Mouse (Mus musculus): ENCODE results near the gene Mcm9.
"Not testable (repeated sequence)": the region's sequence is repeated elsewhere in the genome, so short reads cannot be mapped to it uniquely, and the experiment has no call there.

Gene Mcm9

GRCm38 (mm10) chr10:53630339-53630738 lies at the start of gene Mcm9:
TSS of gene Mcm9 (minus strand) at chr10:53630439.
- DNase-seq (ENCODE audit: low spot score): not testable (repeated sequence)

GRCm38 (mm10) chr10:53661788-53662187 lies 31.5 kb upstream of the Mcm9 start:
- no peak for DNase-seq (ENCODE audit: low spot score)

- DNase-seq (ENCODE audit: low spot score): not testable (repeated sequence)
Measured at GRCm38 (mm10) chr10:53654239-53654638, 24.0 kb upstream of the Mcm9 start.

- DNase-seq (ENCODE audit: low spot score): no peak
Measured at GRCm38 (mm10) chr10:53650683-53651082, 20.4 kb upstream of the Mcm9 start.

- DNase-seq (ENCODE audit: low spot score): peak; percentile 10
Measured at GRCm38 (mm10) chr10:53641507-53641906, 11.3 kb upstream of the Mcm9 start.

DNA sequence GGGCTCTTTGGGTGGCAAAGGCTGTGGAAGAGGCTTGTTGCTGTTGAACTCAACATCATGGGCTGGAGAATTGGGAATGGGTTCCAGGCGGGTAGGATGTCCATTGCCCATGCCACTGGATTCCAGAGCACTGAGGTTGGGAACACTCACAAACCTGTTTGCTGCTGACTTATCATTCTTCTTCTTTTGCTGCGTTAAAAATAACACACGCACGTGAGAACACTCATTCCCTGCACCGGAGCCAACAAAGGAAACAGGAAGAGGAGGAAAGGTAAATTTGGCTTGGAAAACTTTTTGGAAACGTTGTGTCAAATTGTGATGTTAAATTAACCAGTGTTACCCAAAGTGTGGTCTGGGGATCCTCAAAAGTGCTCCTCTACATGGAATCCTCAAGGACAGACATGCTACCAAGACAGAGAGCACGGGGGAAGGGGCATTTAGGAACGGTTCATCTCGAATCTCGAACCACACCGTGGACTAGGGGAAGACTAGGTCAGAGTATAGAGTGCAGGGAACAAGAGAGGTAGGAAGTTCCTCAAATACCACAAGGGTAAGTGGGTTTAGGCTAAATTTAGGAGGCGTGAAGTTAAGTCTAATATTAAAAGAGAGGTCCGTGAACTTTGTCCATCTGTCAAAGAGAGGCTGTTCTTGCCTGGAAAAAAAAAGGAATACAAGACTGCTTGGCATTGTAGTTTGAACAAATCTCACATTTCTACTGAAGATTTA lies 5.2 kb upstream of the Mcm9 start:
- DNase-seq (ENCODE audit: low spot score): no peak

GRCm38 (mm10) chr10:53634160-53634559 lies 3.9 kb upstream of the Mcm9 start:
- DNase-seq (ENCODE audit: low spot score): no peak

DNA sequence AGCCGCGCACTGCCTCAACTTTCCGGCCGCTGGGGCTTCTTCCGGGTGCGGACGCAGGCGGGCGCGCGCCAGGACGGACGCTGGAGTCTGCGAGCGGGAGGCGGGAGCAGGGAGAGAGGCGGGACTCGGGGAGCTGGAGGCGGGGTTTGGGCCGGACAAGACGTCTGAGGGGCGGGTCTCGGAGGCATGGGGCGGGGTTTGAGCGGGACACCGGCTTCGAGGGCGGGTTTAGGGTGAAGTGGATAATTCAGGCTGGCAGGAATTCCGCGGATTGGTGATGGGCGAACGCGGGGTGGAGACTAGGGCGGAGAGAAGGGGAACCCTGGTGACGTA lies 355 bp downstream of the Mcm9 start:
- peak; percentile 91 for DNase-seq (ENCODE audit: low spot score)

DNA sequence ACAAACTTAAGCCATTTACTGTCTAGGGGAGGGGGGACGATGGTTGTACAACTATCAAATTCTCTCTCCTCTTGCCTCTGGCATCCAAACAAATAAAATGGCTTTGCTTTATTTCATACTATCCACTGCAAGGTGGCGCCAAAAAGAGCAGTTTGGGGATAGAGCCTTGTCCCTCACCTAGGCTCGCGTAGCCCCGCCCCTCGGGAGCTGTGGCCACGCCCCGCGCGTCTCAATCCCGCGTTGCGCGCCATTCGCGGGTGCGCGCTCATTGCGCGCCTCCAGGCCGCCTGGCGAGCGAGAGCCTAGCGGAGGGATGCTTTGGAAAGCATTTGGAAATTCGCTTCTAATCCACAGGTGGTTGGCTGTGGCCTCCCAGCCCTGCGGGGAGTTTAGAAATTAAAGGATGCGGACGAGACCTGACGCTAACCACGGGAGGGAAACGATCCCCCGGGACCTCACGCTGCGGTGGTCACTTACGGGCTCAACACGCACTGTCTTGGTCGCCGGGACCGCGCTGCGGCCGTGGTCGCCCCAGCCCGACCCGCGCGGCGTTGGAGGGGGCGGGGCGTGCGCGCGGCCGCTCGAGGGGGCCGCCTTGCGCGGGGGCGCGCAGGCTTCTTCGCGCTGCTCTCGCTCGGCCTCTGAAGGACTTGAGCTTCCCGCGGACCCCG lies 857 bp downstream of the Mcm9 start:
- peak; percentile 93 for DNase-seq (ENCODE audit: low spot score)

- no peak for DNase-seq (ENCODE audit: low spot score)
Measured at GRCm38 (mm10) chr10:53615850-53616616, 14.2 kb downstream of the Mcm9 start.

- no peak for DNase-seq (ENCODE audit: low spot score)
Measured at GRCm38 (mm10) chr10:53613955-53614354, 16.3 kb downstream of the Mcm9 start.

- no peak for DNase-seq (ENCODE audit: low spot score)
Measured at GRCm38 (mm10) chr10:53612172-53612571, 18.1 kb downstream of the Mcm9 start.

DNA sequence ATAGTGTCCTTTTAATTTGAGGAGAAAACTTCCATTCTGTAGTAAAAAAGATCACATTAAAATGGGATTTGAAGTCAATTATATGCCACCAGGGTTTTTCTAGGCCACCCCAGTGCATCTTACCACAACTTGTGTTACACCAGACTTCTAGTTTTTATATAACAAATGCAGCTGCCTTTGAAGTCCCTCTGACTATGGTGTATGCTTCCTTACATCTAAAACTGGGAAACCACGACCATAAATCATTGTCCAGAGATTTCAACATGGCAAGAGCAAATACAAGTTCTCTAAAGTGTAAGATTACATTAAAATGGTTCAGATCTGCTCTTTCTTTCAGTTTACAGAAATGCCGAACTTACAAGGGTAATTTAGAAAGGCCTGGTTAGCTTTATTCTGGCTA lies 22.0 kb downstream of the Mcm9 start:
- DNase-seq (ENCODE audit: low spot score): no peak

DNA sequence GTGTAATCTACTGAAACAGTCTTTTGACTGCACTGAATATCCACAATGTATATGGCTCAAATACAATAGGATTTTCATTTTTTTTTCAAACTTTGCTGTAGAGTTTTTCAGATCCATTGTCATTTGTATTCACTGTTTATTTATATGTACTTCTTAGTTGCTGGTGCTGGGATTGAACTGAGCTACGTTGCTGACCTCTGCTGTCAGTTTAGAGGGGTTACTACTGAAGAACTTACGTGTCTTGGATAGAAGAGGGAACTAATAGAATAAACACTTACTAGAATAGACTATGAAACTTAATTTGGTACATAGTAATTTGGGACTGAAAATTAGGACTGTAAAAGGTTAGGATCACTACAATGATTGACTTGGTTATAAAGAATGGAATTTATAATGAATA lies 24.9 kb downstream of the Mcm9 start:
- DNase-seq (ENCODE audit: low spot score): no peak

- DNase-seq (ENCODE audit: low spot score): peak; percentile 8
Measured at GRCm38 (mm10) chr10:53598821-53599220, 31.4 kb downstream of the Mcm9 start.

DNA sequence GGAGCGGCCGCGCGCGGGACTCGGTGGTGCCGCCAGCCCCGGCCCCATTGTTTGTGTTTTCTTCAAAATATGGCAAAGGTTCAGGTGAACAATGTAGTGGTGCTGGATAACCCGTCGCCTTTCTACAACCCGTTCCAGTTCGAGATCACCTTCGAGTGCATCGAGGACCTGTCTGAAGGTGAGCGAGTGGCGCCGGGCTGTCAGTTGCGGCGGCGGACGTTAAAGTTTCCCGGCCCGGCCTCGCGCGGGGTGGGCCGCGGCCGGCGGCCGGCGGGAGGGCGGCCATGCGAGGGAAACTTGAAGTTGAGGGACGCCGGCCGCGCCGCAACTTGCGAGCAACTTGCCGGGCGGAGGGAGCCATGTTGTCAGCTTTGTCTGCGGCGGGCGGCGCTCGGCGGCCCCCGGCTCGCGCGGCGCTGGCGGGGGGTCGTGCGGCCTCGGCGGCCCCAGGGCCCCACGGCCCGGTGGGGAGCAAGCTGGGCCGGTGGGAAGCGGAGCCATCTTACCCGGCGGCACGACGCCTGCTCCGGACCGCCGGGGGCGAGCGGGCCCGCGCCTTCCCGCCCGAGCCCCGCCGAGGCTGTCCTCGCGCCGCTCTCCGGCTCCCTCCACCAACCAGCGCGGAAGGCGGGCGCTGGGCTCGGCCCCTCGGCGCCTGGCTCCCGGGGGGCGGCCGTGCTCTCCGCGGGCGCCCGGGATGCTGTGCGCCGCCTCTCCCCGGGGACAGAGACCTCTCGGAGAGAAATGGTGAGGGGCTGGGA lies 32.9 kb downstream of the Mcm9 start:
- peak; percentile 47 for DNase-seq (ENCODE audit: low spot score)

DNA sequence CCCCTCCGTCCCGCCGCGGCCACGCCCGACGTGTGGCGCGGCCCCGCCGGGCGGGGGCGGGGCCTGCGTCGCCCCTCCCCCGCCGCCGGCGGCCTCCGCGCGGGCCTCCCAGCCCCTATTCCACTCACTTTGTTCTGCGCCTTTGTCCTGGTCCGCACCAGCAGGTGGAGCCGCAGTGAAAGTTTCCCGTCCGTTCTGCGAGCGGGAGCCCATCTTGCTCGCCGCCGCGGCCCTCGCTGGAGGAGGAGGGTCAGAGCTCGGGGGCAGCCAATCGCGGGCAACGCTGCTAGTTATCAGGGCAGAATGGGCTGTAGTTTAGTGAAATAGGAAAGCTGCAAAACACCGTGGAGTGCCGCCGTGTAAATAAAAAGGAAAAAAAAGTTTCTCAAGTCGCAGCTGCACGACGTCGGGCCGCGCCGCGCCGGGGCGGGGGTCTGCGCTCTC lies 33.5 kb downstream of the Mcm9 start, which contains the start of gene Asf1a:
Gene Asf1a (plus strand): TSS at position 81 of the 444 bp plus-strand sequence.
- peak; percentile 96 for DNase-seq (ENCODE audit: low spot score)

DNA sequence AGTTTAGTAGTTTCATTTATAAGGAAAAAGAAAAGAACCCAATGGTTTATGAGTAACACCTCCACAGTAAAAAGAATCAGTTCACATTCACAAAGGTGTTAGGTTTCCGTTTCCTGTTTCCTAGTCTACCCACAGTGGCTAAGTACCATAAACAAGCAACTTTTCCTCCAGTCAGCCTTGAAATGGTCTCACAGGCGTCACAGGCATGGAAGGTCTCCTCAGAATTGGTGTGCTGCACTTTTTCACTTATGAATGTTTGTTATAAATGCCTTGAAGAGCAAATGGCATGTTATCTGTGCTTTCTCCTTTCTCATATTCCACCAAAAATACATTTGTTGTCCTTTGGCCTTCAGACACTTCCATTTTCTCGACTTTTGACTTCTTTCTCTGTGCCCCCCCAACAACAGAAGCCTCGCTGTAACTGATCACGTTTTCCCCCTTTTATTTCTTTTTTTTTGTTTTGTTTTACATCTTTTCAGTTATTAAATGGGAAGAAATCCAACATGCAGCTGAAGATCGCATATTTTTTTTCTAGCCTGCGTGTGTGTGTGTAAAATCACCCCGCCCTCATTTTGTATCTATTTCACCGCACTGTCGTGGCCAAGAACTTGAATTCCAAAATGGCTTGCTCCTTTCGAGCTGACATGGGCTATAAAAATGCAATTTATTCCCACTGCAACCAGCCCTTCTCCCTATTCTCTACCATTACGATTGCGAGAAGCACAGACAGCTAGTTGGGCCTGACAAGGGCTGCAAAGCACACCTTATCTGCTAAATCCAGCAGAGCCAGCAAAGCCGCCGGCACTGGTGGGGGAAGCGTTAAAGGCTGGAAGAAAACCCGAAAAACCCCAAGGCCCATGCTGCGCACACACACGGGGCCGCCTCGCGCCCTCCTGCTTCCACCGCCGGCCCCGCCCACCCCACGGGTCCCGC lies 34.2 kb downstream of the Mcm9 start:
- peak; percentile 54 for DNase-seq (ENCODE audit: low spot score)

- no peak for DNase-seq (ENCODE audit: low spot score)
Measured at GRCm38 (mm10) chr10:53585777-53586176, 44.5 kb downstream of the Mcm9 start.

DNA sequence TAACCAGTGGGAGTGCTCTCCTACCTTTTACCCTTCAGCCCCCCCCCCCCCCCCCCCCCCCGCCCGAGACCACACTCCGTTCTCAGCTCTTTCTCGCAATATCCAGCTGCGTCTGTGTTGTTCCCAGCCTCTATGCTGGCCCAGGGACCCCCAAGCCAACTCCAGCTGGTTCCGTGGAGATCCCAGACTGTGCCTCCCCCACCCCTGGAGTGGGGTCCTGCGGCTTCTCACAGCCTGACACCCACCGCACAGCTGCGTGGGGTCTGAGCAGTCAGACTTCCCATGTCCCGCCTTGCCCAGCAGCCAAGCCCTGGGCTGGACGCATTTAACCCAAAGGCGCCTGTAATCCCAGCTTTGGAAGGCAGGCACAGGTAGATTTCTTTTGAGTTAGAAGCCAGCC lies 49.2 kb downstream of the Mcm9 start:
- DNase-seq (ENCODE audit: low spot score): no peak

DNA sequence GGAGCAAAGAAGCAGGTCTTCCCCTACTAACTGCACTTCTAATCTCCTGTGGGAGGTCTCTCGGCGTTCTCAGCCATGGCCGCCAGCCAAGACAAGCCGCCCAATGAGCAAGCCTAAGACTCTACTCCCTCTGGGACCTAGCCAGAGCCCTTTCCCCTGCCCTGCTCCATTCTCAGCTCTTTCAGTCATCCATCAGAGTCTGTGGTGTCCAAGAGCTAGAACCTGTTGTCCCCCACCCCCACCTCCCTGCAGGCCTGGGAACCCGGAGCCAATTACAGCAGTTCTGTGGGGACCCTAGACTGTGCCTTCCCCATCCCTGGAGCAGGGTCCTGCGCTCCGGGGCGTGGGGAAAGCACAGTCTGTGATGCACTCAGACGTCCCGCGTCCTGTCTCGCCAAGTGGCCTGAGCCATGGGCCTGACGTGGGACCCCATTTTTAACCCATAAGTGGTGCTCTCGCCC lies 49.6 kb downstream of the Mcm9 start:
- no peak for DNase-seq (ENCODE audit: low spot score)
